Mouse (Mus musculus) heart, postnatal 10 days (tissue): ENCODE data around the gene 2310057N15Rik. TPM values are rescaled to one million over a fixed set of nuclear protein-coding genes. Genes with fewer than 3 reads are reported as not detected.
A peak's percentile ranks its signal among the peaks of the same experiment; 100 is the strongest.
"Not testable (repeated sequence)": the region's sequence is repeated elsewhere in the genome, so short reads cannot be mapped to it uniquely, and the experiment has no call there.

ENCODE experiments used
- DNase-seq, 2 experiments: peaks; one replicate each; pipeline ENCODE4 v3.0.0; 2021
- intact Hi-C: fragments of 180-260 bp; cut with DNase I; formaldehyde crosslinking; loops from one replicate; pipeline ENCODE4 v1.15.1; 2025
- total RNA-seq, 2 experiments: library from RNA; stranded (reverse); gene quantifications; 2 replicates each; pipeline ENCODE4 v1.2.3; 2021

The 2310057N15Rik gene
- total RNA-seq: not detected

- intact Hi-C loops: no loop called here
- no peak for DNase-seq
These were observed at the start of gene 2310057N15Rik for GRCm38 (mm10) chr16:88774106-88774505. TSS of gene 2310057N15Rik (minus strand) at chr16:88774206.

- DNase-seq: peak; percentile 3 to 8
- intact Hi-C loops: loop anchor here (10.0 kb wide), 1 partner anchor 429 kb away; no protein-coding TSS in a partner anchor
These were observed 49.7 kb upstream of the 2310057N15Rik start for GRCm38 (mm10) chr16:88823736-88824135.

- intact Hi-C loops: loop anchor here (10.0 kb wide), 1 partner anchor 425 kb away; no protein-coding TSS in a partner anchor
- no peak for DNase-seq
These were observed 46.1 kb upstream of the 2310057N15Rik start, which contains the start of gene Krtap15 for GRCm38 (mm10) chr16:88820066-88820465. TSS of gene Krtap15 (plus strand) at chr16:88820215.

- intact Hi-C loops: no loop called here
These were observed 37.8 kb upstream of the 2310057N15Rik start, which contains the start of gene Gm20741 for GRCm38 (mm10) chr16:88811827-88812226. TSS of gene Gm20741 (minus strand) at chr16:88812220.

GRCm38 (mm10) chr16:88786786-88787185 is 12.8 kb upstream of the 2310057N15Rik start:
- intact Hi-C loops: no loop called here
- DNase-seq: no peak

More at GRCm38 (mm10) chr16:88811827-88812226, 37.8 kb upstream of the 2310057N15Rik start, which contains the start of gene Gm20741:
- DNase-seq: no peak

- intact Hi-C loops: no loop called here
- DNase-seq: no peak
These were observed 3.6 kb upstream of the 2310057N15Rik start, which contains the start of gene Gm5965 for GRCm38 (mm10) chr16:88777596-88777995. TSS of gene Gm5965 (plus strand) at chr16:88777896.

- intact Hi-C loops, DNase-seq: not testable (repeated sequence)
These were observed 15.5 kb downstream of the 2310057N15Rik start, which contains the start of gene 2310034C09Rik for GRCm38 (mm10) chr16:88758547-88758946. TSS of gene 2310034C09Rik (plus strand) at chr16:88758847.

GRCm38 (mm10) chr16:88751535-88751934 is 22.5 kb downstream of the 2310057N15Rik start, which contains the start of gene Krtap13:
TSS of gene Krtap13 (minus strand) at chr16:88751635.
- intact Hi-C loops, DNase-seq: not testable (repeated sequence)

- no peak for DNase-seq
- intact Hi-C loops: no loop called here
These were observed 26.1 kb downstream of the 2310057N15Rik start for GRCm38 (mm10) chr16:88747943-88748342.

GRCm38 (mm10) chr16:88744750-88745340 is 29.2 kb downstream of the 2310057N15Rik start:
- DNase-seq: no peak
- intact Hi-C loops: no loop called here

GRCm38 (mm10) chr16:88735391-88735790 is 38.6 kb downstream of the 2310057N15Rik start:
- no peak for DNase-seq
- intact Hi-C loops: no loop called here

- intact Hi-C loops: no loop called here
- DNase-seq: no peak
These were observed 45.2 kb downstream of the 2310057N15Rik start, which contains the start of gene Krtap13-1 for GRCm38 (mm10) chr16:88728812-88729275. TSS of gene Krtap13-1 (plus strand) at chr16:88728862.

Other genes with a start within 250 kb of the 2310057N15Rik start
- gene Cldn8, start 211.0 kb downstream of the 2310057N15Rik start, total RNA-seq: not detected
- not detected for gene Krtap24-1, start 161.9 kb downstream of the 2310057N15Rik start, total RNA-seq
- not detected for gene 2310079G19Rik, start 146.5 kb downstream of the 2310057N15Rik start, total RNA-seq
- not detected for gene Krtap26-1, start 126.4 kb downstream of the 2310057N15Rik start, total RNA-seq
- not detected for gene Krtap27-1, start 102.5 kb downstream of the 2310057N15Rik start, total RNA-seq
- gene 2310061N02Rik, start 66.2 kb downstream of the 2310057N15Rik start, total RNA-seq: not detected
- not detected for gene Krtap13-1, start 45.3 kb downstream of the 2310057N15Rik start, total RNA-seq
- not detected for gene Krtap13, start 22.6 kb downstream of the 2310057N15Rik start, total RNA-seq
- not detected for gene 2310034C09Rik, start 15.4 kb downstream of the 2310057N15Rik start, total RNA-seq
- not detected for gene Gm5965, start 3.7 kb upstream of the 2310057N15Rik start, total RNA-seq
- not detected for gene Gm20741, start 38.0 kb upstream of the 2310057N15Rik start, total RNA-seq
- gene Krtap15, start 46.0 kb upstream of the 2310057N15Rik start, total RNA-seq: not detected
- not detected for gene Krtap14, start 51.9 kb upstream of the 2310057N15Rik start, total RNA-seq
- not detected for gene Krtap19-1, start 95.2 kb upstream of the 2310057N15Rik start, total RNA-seq
- gene Krtap19-2, start 100.1 kb upstream of the 2310057N15Rik start, total RNA-seq: not detected
- gene Krtap19-3, start 103.8 kb upstream of the 2310057N15Rik start, total RNA-seq: not detected
- not detected for gene Krtap19-4, start 110.9 kb upstream of the 2310057N15Rik start, total RNA-seq
- not detected for gene Krtap19-5, start 122.3 kb upstream of the 2310057N15Rik start, total RNA-seq
- not detected for gene Krtap19-9b, start 158.1 kb upstream of the 2310057N15Rik start, total RNA-seq
- not detected for gene Krtap16-3, start 188.7 kb upstream of the 2310057N15Rik start, total RNA-seq
- not detected for gene Krtap22-2, start 236.6 kb upstream of the 2310057N15Rik start, total RNA-seq
- not detected for gene Gm10229, start 241.1 kb upstream of the 2310057N15Rik start, total RNA-seq